Mouse (Mus musculus) lung, postnatal 0 days (tissue): ENCODE data around the gene Ndufa6.
"Not testable (repeated sequence)": the region's sequence is repeated elsewhere in the genome, so short reads cannot be mapped to it uniquely, and the experiment has no call there.

ENCODE experiments used
- CTCF ChIP-seq: IDR thresholded peaks from 2 replicates; pipeline ENCODE4 v1.5.1; 2016; ENCODE audit warnings: antibody characterized with exemption, mild to moderate bottlenecking
- EP300 ChIP-seq: IDR thresholded peaks from 2 replicates; pipeline ENCODE4 v1.6.1; 2016; ENCODE audit warnings: antibody characterized with exemption, mild to moderate bottlenecking, control low read depth

- TF ChIP-seq CTCF, EP300: not testable (repeated sequence)
These were observed 35.8 kb upstream of the Ndufa6 start for GRCm38 (mm10) chr15:82389916-82390315.
